Mouse (Mus musculus): ENCODE data around the gene Brdt. TPM values are rescaled to one million over a fixed set of nuclear protein-coding genes. Genes with fewer than 3 reads are reported as not detected.

The Brdt gene
- polyA plus RNA-seq, 2 experiments from 2014 or later, result 0.16 to 0.29 TPM

DNA sequence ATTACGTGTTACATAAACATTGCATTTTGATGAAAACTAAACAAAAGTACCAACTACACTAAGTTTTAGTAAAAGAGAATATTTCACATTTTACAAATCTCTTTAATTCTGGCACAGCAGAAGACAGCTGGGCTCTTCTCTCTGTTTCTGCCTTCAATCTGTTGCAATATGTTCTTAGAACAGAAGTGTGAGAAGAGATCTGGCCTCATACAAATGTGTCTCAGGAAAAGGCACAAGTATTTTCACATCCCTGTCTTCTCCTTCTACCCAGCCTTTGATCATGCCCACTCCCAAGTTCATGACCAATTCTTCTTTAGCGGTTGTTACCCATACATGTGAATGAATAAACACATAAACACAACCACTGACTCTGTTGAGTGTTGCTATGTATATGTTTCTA, 84.1 kb downstream of the Brdt start:
- no peak for ATAC-seq

- ATAC-seq, result no peak
Measured at GRCm38 (mm10) chr5:107421676-107422075, 90.7 kb downstream of the Brdt start.

DNA sequence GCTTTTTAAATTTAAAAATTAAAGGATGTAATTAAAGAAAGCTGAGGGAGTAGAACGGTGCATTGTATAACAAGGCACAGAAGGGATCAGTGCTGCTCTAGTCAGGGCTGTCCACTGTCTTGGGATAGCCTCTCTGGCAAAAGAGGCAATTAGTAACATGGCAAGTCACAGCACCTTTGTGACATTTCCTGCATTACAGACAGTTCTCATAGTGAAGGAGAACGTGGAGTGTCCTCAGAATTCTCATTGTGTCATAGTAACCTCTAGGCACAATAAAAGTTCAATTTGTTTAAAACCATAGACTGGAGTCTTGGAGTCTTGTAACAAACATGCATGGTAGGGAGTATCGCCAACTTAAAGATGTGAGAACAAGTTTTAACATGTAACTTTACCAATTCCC, 100.3 kb downstream of the Brdt start, which contains the start of gene Lpcat2b:
Gene Lpcat2b (plus strand): TSS at position 301 of the 400 bp plus-strand sequence.
- no peak for ATAC-seq

- no peak for ATAC-seq
Measured at GRCm38 (mm10) chr5:107434001-107434400, 103.0 kb downstream of the Brdt start.

DNA sequence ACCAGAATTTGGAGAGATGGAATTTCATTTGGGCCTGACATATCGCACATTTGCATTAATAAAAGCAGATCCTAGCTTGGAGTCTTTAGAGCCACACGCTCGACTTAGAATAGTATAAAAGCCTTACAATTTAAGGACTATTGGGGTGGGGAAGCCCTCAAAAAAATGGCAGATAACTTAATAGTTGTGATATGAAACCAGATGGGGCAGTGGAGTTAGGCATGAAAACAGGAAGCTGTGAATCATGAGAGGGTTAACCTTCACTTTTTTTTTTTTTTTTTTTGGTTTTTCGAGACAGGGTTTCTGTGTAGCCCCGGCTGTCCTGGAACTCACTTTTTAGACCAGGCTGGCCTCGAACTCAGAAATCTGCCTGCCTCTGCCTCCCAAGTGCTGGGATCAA, 105.2 kb downstream of the Brdt start:
- ATAC-seq, result no peak

Other genes starting within 250 kb of the Brdt start
- 1 to 10 TPM; 4.0 to 8.2 TPM for gene Tgfbr3, start 41.5 kb upstream of the Brdt start, polyA plus RNA-seq (2017; shearing (Covaris generic))
- 1 to 10 TPM in 1 of 2 experiments, under 1 TPM in 1; 0.26 to 1.5 TPM for gene Ephx4, start 71.6 kb downstream of the Brdt start, polyA plus RNA-seq (2017; shearing (Covaris generic))
- not detected for gene Lpcat2b, start 100.4 kb downstream of the Brdt start, polyA plus RNA-seq (2017; shearing (Covaris generic))
- 1 to 10 TPM; 5.4 to 8.3 TPM for gene Btbd8, start 106.8 kb downstream of the Brdt start, polyA plus RNA-seq (2017; shearing (Covaris generic))
- under 1 TPM; 0.52 to 0.62 TPM for gene Gm42669, start 176.5 kb downstream of the Brdt start, polyA plus RNA-seq (2017; shearing (Covaris generic))
- under 1 TPM; 0.11 to 0.45 TPM for gene 1700028K03Rik, start 203.6 kb downstream of the Brdt start, polyA plus RNA-seq (2017; shearing (Covaris generic))

Data from activated CD4-positive, CD25-positive, alpha-beta regulatory T cell, adult 4 months (primary cell).